Mouse (Mus musculus): ENCODE data around the gene Cnn1.

GRCm38 (mm10) chr9:22099922-22100321 is 906 bp downstream of the Cnn1 start:
- TF ChIP-seq ZNF384 (IDR thresholded peaks at IDR 0.05; ENCODE audit: low read depth, low read length): no peak
- TF ChIP-seq CHD2 (IDR thresholded peaks at IDR 0.05; ENCODE audit: low read depth, low read length): no peak
